Mouse (Mus musculus) megakaryocyte, embryonic 14.5 days (primary cell): ENCODE measurements around the gene Clip2.

Source experiments
- FLI1 ChIP-seq: IDR thresholded peaks from 2 replicates; pipeline ENCODE4 v1.6.1; 2012; ENCODE audit warnings: low read length, inconsistent platforms, mixed read lengths
- GATA1 ChIP-seq: IDR thresholded peaks from 3 replicates; pipeline ENCODE4 v1.6.1; 2012; ENCODE audit warnings: mixed read lengths, low read length, inconsistent platforms, borderline replicate concordance

DNA sequence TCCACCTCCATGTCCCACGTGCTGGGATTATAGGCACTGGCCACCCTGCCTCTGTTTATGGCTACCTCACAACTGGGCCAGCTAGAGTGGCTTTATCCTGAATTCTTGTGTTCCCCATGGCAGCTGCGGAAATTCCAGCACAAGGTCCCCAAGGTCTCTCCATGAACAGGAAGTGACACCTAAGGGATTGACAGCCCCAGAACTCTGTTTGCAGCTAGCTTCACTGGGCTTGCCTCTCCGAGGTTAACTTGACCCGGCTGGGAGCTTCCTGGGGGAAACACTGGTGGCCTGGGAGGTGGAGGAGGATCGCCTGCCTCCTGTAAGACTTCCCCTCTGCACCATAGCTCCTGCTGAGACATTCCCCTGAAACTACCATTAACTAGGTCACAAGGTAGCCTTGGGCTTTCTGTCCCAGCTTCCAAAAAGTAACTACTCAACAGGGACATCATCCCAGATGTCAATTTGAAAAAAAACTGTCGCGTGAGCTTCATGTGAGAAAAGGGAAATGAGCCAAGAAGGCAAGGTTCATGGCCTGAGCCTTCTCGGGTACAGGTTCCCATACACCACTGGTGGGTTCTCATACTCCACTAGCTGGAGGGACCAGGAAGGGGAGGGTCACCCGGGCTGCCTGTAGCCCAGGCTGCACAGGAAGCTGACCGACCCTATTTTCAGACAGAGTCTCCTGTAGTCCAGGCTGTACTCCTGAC, 20.4 kb upstream of the Clip2 start:
- TF ChIP-seq GATA1 (no peak), FLI1 (no peak)
